Mouse (Mus musculus) kidney, postnatal 10 days (tissue): ENCODE results near the gene Slc45a2.
"Not testable (repeated sequence)": the region's sequence is repeated elsewhere in the genome, so short reads cannot be mapped to it uniquely, and the experiment has no call there.

Source experiments
- DNase-seq: peaks from one replicate; pipeline ENCODE4 v3.0.0; 2021; ENCODE audit warnings: mixed read lengths

Gene Slc45a2

DNA sequence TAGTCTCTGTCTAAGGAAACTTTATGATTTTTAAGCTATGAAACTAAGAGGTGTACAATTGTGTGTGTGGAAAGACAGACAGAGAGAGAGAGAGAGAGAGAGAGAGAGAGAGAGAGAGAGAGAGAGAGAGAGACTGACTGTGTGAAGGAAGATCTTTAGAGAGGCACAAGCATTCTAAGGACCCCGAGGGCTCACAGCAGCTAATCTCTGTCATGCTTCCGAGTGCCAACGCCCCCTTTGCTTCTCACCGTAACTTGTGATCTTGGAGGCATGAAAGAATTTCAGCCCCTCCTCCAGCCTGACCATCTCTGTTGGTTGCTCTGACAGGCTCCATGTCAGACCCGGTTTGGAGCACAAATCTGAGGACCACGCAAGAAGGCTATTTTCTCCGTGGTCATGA, at the start of gene Slc45a2:
Gene Slc45a2 (plus strand): TSS at position 301 of the 400 bp plus-strand sequence.
- DNase-seq, result no peak

DNA sequence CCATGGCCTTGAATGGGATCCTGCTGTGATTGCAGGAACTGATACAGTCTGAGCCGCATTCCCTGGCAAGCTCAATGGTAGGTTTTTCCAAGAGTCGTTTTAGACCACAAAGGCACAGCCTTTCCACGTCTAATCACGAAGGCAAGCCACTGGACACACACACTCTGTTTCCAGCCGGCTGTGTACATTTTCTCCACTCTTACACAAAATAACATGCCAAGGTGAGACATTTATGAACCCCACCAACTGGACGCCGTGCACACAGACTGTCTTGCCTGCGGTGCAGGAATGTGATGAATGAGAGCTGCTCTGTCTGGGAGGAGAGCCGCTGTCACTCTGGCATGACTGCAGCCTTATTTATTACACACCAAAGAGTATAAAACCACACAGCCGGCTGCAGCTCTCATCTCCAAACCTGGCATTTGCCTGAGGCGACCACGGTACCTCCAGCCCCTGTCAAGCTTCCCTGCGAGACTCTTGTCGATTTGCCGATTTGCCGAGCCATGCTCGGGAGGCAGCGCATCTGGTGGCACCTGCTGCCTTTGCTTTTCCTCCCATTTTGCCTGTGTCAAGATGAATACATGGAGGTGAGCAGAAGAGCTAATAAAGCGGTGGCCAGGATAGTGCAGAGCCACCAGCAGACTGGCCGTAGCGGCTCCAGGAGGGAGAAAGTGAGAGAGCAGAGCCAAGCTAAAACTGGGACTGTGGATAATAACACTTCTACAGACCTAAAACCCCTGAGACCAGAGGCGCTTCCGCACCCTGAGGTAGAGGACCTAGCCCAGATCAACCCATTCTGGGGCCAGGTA, 48.4 kb upstream of the Slc45a2 start, which contains the start of gene C1qtnf3:
Gene C1qtnf3 (plus strand): TSS at position 382 of the 809 bp plus-strand sequence.
- DNase-seq, result peak; percentile 65

DNA sequence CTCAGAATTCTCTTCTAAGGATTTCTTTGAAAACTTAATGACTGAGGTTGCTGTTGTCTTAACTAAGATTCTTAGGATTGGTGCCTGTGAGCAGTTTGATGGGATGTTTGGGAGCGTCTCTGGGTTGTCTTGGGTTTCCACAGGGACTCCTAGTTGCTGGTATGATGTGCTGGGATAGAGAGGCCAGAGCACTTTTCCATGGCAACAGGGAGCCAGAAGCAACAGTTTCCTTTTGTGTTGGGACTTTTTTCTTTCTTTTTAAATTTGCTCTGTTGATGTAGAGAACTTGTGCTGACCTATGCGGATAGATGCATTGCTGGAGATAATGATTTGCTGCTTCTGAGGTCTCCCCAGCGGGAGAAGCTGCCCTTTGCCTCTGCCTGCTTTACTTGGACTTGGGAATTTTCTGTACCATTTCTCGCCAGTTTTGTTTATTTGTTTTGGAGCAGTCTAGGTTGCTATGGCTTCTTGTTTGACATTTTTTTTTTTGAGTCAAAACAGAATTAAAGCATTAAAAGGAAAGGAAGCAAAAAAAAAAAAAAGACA, 47.7 kb upstream of the Slc45a2 start:
- peak; percentile 53 for DNase-seq

DNA sequence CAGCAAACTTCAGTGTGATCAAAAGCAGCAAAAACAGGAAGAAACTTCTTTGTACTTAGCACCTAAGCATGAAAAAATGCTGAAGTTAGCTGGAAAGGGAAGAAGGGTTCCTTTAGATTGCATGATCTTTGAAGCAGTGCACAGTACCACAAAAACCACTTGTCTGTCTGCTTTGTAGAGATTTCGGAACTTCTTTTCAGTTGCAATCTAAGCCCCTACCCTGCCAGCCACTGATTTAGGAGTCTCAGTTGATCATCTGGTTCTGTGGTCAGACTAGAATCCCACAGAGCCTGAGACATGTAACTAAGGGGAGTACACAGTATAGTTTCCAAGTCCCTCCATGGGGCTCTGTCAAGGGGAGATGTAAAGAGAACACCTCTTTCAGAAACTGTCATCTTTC, 47.1 kb upstream of the Slc45a2 start:
- DNase-seq, result no peak

DNA sequence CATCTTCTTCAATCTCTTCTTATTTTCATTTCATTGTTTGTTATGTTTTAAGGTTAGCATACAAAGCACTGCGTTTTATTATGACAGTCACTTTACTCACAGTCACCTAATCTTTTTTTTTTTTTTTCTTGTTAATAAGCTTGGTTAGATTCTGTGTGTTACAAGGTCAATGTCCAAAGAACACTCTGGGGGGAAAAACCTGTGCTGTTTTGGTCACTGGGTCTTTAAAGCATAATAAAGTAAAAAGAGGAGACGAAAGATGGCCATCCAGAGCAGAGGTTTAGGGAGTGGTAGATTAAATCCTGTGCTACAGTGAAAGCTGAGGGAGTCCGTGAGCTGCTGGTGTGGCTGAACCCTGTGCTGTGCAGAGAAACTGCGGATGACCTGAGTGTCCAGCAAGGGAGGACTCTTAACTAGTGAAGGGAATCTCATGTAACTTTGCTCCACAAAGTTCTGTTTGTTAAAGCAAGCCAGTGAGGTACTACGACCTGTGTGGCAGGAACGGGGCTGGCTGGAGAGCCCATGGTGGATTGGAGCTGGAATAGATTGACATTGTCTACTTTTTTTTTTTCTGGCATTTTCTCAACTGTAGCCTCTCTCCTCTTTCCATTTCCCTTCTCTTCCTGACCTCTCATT, 46.0 kb upstream of the Slc45a2 start:
- no peak for DNase-seq

DNA sequence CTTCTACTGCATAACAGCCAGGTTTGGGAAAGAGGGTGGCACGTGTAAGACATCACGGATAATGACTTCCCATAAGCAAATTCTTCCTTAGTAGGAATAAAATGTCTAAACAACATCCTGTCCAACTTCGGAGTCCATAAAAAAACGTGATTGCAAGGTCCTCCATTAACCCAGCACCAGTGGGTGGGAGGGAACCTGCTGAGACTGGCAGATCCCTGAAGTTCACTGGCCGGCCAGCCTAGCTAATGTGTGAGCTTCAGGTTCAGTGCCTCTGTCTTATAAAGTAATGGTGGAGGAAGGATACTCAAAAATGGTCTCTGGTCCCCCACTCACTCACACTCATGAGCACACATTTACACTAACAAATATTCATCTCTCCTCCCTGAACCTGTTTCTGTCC, 45.4 kb upstream of the Slc45a2 start:
- peak; percentile 58 for DNase-seq

DNA sequence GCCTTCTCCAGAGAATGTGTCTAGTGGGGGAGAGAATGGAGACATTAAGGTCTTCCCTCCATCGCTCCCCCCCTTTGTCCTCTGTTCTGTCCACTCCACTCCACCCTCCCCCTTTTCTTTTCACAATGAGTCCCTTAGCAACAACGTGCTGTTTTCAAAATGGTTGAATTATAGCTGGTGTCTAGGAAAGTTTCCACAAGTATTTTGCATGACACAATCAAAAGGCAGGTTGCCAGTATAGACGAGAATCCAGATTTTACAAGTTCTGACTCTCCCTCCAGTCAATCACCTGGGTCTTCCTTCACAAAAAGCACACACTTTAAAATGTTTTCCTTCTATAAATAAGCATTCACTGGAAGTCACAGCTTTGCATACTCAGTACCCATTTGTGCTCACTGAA, 43.8 kb upstream of the Slc45a2 start:
- no peak for DNase-seq

DNA sequence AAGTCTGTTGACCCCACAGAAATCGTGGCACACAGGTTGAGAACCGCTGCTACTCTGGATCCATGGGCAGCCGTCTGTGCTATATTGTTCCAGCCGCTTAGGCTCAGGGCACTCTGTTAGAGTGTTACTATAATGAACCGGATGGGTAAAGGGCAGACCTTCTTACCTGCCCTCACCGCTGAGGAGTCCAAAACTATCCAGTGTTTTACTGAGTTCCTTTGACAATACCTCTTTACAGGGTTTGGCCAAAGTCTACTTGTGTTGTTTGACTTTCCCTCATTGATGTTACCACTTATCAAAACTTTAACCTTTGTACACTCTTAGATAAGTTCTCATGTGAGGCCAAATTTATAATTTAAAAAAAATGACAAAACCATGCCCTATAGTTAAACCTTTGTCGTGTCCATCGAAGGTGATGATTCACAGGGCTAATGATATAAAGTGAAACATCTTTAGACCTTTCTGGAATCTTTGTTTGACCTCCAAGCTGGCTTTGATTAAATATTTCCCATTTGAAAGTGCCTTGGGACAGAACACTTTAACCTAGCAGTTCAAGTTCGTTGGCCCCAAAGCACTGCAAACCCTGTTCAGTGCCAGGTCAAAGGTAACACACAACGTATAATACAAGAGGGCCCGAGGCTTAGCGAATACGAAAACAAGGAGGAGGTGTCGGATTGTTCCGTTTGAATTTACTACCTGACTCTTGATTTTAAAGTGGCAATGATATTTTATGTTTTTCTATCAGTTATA, 41.1 kb upstream of the Slc45a2 start:
- no peak for DNase-seq

DNA sequence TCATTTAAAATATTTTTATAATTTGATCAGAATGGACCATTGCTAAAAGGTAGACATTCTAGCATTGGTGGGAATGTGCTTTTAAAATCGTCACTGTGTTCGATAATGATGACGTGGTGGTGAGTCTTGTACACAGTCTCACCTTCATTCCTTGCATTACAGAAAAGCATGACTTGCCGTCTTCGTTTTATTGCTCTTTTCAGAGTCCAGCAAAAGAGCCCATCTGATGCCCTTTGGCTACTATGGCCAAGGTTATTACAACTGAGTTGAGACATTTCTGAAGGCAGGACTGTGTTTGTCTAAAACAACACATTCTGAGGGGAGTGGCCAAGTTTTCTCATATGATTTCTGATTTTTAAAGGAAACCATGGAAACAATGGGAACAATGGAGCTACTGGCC, 40.3 kb upstream of the Slc45a2 start:
- DNase-seq, result no peak

DNA sequence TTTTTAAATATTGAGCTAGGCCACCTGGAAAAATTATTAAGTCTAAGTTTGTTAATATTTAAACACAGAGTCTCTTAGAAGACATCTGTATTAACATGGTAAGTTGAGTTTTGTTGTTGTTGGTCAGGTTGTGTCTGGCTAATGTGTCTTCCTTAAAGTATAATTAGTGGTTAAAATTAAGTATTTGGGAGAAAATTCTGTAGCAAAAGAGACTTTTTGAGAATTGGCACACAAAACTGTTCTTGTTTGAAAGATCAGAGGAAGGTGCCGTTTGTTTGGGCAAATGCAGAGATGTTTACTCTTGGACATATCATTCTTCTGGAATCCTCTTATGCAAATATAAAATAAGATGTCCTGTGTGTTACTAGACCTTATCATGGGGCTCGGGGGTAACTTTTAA, 37.9 kb upstream of the Slc45a2 start:
- DNase-seq, result no peak

DNA sequence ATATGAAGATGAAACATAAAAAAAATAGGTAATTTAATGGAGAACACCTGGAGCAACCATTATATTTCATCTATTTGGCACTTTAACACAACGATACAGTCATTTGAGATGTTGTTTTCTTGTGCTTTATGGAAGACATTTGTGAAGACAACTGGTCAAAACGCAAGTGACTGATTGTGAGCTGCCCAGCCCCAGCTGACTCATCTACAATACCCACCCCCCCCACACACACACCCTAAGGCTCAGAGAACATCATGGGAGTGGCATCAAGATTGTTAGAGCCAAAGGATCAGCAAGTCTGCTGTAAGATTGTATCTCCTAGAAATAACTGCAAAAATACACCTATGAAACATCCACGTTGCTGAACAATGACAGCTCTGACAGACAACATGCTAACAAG, 31.1 kb upstream of the Slc45a2 start:
- DNase-seq, result no peak

DNA sequence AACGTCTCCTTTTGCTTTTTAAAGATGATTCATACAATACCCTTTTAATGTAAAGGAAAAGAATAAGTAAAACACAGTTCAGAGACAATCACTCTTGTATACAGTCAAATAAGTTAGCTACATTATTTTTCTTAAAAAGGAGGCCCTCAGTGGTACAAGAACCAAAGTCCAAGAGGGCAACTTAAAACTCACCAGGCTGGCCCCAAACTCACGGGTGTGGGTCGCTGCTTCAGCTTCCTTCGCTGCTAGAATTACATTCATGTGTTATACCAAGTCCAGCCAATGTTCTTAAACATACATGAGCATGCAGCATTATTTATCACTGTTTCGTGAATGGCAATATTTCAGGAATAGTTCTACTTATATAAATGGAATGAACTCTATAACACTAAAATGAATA, 29.7 kb upstream of the Slc45a2 start:
- no peak for DNase-seq

DNA sequence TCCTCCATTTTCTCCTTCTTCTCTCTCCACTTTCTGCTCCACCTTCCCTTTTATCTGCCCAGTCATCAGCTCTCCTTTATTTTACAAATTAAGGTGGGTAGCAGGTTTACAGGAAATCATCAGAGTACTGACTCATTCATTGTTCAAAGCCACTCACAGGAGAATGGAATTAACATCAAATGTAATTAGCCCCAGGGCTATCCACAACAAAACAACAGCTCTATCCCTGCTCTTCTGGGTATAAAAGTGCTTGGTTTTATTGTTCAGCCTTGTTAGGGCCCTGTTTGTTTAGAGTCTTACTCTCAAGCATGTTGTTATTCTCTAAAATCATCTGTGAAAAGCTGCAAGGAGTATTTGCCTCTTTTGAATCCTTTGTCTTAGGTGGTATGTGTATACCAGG, 23.4 kb upstream of the Slc45a2 start:
- DNase-seq, result no peak

DNA sequence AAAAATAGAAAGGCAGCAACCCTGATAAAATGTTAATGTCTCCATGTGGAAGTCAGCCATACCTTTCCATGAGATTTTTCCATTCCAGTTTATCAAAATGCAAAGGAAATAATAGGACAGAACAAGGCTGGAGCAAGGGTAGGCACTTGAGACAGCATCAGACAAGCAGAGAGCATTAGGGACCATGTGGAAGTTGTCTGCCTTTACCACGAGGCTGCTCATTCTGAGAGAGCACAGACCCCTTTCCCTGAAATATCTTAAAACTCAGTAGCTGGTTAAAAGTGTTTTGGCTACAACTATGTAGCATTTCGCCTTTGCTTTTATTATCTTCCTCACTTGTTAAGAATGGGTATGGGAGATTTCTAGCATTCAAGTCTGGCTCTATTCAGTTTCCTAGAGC, 19.8 kb upstream of the Slc45a2 start:
- DNase-seq, result no peak

DNA sequence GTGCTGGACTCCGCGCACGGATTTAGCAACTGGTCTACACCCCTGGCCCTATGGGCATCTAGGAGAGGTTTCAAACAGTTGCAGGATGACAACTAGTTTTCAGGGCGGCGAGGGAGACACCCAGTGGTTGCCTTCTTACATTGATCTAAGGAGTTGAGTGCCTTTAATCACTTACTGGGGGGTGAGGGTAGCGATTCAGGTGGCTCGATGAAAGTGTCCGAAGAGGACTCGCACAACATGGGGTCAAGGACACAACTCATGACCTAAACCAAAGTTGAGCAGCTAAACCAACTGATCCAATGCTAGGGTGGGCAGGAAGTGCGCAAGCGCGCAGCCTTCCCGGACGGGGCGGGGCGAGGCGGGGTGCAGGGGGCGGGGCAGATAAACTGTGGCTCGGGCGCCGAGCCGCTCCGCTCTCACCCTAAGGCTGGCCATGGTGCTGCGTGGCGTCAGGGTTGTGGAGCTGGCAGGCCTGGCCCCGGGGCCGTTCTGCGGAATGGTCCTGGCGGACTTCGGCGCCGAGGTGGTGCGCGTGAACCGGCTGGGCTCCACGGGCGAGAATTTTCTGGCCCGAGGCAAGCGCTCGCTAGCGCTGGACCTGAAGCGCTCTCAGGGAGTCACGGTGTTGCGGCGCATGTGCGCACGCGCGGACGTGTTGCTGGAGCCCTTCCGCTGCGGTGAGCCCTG, 19.0 kb upstream of the Slc45a2 start, which contains the start of gene Amacr:
Gene Amacr (plus strand): TSS at position 380 of the 687 bp plus-strand sequence.
- DNase-seq, result peak; percentile 95

DNA sequence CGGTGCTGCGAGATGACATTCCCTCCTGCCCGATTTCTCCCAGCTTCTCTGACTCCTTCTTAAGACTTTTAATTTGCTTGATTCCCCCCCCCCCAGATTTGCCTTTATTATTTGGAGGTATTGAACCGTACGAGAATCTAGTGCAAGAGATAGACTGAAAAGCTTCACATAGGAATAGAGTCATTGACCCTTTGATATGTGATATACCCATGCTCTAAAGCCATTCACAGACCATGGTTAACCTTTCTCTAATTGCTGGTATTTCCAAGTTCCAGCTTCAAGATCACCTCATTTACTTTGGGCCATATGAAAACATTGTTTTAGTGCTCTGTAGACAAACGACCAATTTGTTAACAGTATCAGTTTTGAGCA, 18.5 kb upstream of the Slc45a2 start:
- DNase-seq, result no peak

DNA sequence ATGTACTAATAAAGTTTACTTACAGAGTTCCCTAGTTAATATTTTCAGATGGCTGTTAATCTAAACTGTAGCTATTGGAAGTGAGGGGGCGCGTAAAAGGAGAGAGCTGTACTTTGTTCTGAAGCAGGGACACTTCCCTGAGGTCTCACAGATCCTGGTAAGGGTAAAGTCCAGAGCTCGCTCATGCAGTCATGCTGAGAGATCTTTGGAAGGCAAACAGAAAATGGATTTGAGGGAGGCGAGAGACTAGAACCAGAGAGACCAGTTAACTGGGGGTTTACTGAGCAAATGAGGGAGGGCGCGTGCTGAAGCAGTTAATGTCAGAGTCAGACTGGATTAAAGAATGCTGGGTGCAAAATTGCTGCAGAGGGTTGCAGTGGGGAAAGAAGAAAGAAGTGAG, 14.8 kb upstream of the Slc45a2 start:
- DNase-seq, result peak; percentile 33

DNA sequence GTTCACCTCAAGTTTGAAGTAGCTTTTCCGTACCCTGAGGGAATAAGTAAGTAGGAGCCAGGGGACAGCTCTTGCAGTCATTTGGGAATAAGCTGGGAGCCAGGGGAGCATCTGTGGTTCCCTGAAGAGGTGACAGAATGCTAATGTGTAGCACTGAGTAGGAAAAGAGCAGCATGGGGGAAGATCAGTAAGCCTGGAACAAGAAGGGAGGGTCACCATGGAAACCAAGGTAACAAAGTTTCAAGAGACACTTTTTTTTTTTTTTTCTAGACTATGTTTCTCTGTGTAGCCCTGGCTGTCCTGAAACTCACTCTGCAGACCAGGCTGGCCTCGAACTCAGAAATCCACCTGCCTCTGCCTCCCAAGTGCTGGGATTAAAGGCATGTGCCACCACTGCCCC, 14.0 kb upstream of the Slc45a2 start:
- not testable (repeated sequence) for DNase-seq

DNA sequence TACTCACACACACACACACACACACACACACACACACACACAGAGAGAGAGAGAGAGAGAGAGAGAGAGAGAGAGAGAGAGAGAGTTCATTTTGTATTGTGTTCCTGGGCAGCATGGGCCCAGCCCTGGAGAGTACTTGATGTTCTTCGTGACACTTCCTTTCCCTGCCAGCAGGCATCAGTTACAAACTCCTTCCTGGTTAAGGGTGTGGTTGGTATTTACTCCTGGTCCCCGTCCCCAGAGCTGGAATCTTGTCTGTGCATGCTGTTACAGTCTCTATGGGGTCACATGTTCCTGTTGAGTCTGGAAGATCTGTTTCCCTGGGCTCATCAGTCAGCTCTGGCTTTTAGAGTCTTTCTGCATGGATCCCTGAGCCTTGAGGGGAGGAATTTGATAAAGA, 10.1 kb upstream of the Slc45a2 start:
- no peak for DNase-seq

DNA sequence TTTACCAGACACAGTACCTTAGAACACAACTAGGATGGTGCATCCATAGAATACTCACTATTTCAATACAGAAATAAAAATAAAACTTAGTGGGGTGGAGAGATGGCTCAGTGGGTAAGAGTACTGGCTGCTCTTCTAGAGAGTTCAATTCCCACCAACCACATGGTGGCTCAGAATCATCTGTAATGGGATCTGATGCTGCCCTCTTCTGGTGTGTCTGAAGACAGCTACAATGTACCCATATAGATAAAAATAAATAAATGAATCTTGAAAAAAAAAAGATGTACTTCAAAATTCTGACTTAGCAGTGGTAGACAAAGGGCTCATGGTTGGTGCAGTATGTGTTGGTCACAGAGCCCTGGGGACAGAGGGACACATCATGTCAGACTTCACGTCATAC, 9.0 kb upstream of the Slc45a2 start:
- DNase-seq, result no peak

DNA sequence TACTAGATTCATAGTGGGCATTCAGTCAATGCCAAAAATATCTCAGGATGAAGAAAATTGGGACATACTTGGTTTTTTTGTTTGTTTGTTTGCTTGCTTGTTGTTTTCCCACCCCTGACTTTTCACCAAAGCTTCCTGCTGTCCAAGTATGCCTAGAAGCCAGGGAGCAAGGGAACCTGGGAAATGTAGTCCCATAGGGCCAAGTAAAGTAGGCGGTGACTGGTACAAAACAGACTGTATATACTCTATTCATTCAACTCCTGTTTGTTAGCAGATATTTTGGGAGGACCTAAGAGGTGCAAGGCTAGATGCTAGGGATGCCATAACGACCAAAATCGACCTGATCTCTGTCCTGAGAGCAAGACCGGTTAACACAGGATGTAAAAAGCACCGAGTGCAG, 689 bp upstream of the Slc45a2 start:
- no peak for DNase-seq

DNA sequence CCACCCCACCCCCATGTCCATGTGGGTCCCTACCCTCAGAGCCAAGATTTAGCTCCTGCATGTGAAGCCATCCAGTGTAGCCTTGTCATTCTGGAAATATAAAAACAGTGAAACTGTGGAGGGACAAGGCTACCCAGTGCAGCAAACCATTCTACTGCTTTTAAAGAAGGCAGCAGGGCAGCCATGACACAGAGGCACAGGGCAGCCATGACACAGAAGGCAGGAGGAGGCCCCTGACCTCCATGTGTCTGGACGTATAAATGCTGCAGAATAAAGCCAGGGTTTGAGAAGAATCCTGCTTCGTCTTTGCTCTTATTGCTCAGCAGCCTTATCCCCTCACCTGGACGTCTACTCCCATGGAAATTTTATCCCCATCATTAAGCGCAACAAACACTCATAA, 3.3 kb downstream of the Slc45a2 start:
- no peak for DNase-seq

DNA sequence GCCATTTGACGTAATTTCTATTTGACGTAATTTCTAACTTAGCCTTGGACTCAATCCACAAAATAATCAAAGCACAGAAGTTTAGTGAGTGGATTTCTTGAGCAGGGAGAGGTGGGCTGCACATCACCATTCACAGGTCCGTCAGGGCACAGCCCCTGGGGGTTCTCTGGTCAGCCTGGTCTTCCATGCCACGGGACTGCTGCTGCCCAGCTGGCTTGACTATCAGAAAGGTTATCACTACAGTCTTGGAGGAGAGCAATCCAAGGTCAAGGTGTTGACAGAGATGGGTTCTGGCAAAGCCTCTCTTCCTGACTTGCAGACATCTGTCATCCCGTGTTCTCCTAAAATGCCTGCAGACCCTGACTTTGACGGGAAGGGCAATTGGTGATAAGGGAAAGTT, 4.1 kb downstream of the Slc45a2 start:
- no peak for DNase-seq
